Mouse (Mus musculus) gastrocnemius, postnatal 4 days (tissue): ENCODE results near the gene Cbx8. TPM values are rescaled to one million over a fixed set of nuclear protein-coding genes. Genes with fewer than 3 reads are reported as not detected.

ENCODE experiments used
- DNase-seq, 2 experiments: peaks; one replicate each; pipeline ENCODE4 v3.0.0; 2021 to 2022; ENCODE audit warnings: low spot score in 2 of 2, mixed read lengths in 2 of 2
- total RNA-seq, 2 experiments: library from RNA; stranded (reverse); gene quantifications; 2 replicates each; pipeline ENCODE4 v1.2.3; 2021

Gene Cbx8
- total RNA-seq, 2 experiments from 2014 or later = 4.6 to 5.3 TPM

- DNase-seq = no peak
Measured at GRCm38 (mm10) chr11:119080461-119081147, 39.8 kb upstream of the Cbx8 start.

GRCm38 (mm10) chr11:119079445-119079837, 38.7 kb upstream of the Cbx8 start:
- no peak for DNase-seq

- peak in 1 of 2 experiments; percentile 43 for DNase-seq
Measured at GRCm38 (mm10) chr11:119078691-119079444, 38.1 kb upstream of the Cbx8 start.

GRCm38 (mm10) chr11:119077755-119078154, 37.0 kb upstream of the Cbx8 start:
- DNase-seq = no peak

- DNase-seq = no peak
Measured at GRCm38 (mm10) chr11:119075805-119076204, 35.0 kb upstream of the Cbx8 start.

GRCm38 (mm10) chr11:119073876-119074433, 33.2 kb upstream of the Cbx8 start:
- no peak for DNase-seq

- no peak for DNase-seq
Measured at GRCm38 (mm10) chr11:119072986-119073385, 32.2 kb upstream of the Cbx8 start.

- no peak for DNase-seq
Measured at GRCm38 (mm10) chr11:119072239-119072638, 31.5 kb upstream of the Cbx8 start.

- no peak for DNase-seq
Measured at GRCm38 (mm10) chr11:119066841-119067240, 26.1 kb upstream of the Cbx8 start.

GRCm38 (mm10) chr11:119059256-119059655, 18.5 kb upstream of the Cbx8 start:
- no peak for DNase-seq

GRCm38 (mm10) chr11:119058041-119058995, 17.5 kb upstream of the Cbx8 start:
- DNase-seq = no peak

GRCm38 (mm10) chr11:119057291-119057690, 16.5 kb upstream of the Cbx8 start:
- DNase-seq = no peak

- no peak for DNase-seq
Measured at GRCm38 (mm10) chr11:119056301-119057211, 15.8 kb upstream of the Cbx8 start.

- no peak for DNase-seq
Measured at GRCm38 (mm10) chr11:119055571-119056131, 14.9 kb upstream of the Cbx8 start.

GRCm38 (mm10) chr11:119054351-119055345, 13.9 kb upstream of the Cbx8 start:
- no peak for DNase-seq

GRCm38 (mm10) chr11:119053738-119054350, 13.1 kb upstream of the Cbx8 start:
- DNase-seq = no peak

- peak in 1 of 2 experiments; percentile 63 for DNase-seq
Measured at GRCm38 (mm10) chr11:119053257-119053670, 12.5 kb upstream of the Cbx8 start.

- DNase-seq = no peak
Measured at GRCm38 (mm10) chr11:119052661-119053256, 12.0 kb upstream of the Cbx8 start.
